Mouse (Mus musculus) embryonic facial prominence, embryonic 11.5 days (tissue): ENCODE results near the gene Hoxa13. TPM values are rescaled to one million over a fixed set of nuclear protein-coding genes. Genes with fewer than 3 reads are reported as not detected.

Source experiments
- ATAC-seq: fragments of 200-750 bp; cut with Nextera tagmentation; replicated peaks from 2 replicates; pipeline ENCODE4 v1.8.0; 2017; ENCODE audit warnings: low read depth; ENCODE audit not compliant: insufficient number of reproducible peaks, low FRiP score, low TSS enrichment
- DNase-seq: peaks from one replicate; pipeline ENCODE4 v3.0.0-alpha.2; 2015; ENCODE audit warnings: low spot score
- H3K27ac ChIP-seq: fragments of 300-500 bp; sonication (generic); replicated peaks from 2 replicates; pipeline ENCODE4 v1.5.1; 2014; ENCODE audit warnings: mild to moderate bottlenecking, low read depth, low read length, control low read depth
- H3K27me3 ChIP-seq: fragments of 300-500 bp; sonication (generic); 2 replicates; pipeline ENCODE4 v1.6.1; 2014; ENCODE audit warnings: mild to moderate bottlenecking, low read length, moderate library complexity, mixed read lengths; ENCODE audit not compliant: control insufficient read depth, insufficient read depth
- H3K36me3 ChIP-seq: fragments of 300-500 bp; sonication (generic); replicated peaks from 2 replicates; pipeline ENCODE4 v1.6.1; 2014; ENCODE audit warnings: low read depth, mild to moderate bottlenecking, low read length, moderate library complexity, mixed read lengths; ENCODE audit not compliant: control insufficient read depth, insufficient read depth
- H3K4me1 ChIP-seq: fragments of 300-500 bp; sonication (generic); 2 replicates; pipeline ENCODE4 v1.6.1; 2014; ENCODE audit warnings: low read length, mixed read lengths; ENCODE audit not compliant: control insufficient read depth, insufficient read depth
- H3K4me2 ChIP-seq: fragments of 300-500 bp; sonication (generic); 2 replicates; pipeline ENCODE4 v1.6.1; 2014; ENCODE audit warnings: low read depth, mild to moderate bottlenecking, control low read depth, low read length, moderate library complexity
- H3K4me3 ChIP-seq: fragments of 300-500 bp; sonication (generic); 2 replicates; pipeline ENCODE4 v1.5.1; 2014; ENCODE audit warnings: low read depth, low read length, control low read depth
- H3K9ac ChIP-seq: fragments of 300-500 bp; sonication (generic); replicated peaks from 2 replicates; pipeline ENCODE4 v1.6.1; 2014; ENCODE audit warnings: mild to moderate bottlenecking, control low read depth, low read length
- H3K9me3 ChIP-seq: fragments of 300-500 bp; sonication (generic); replicated peaks from 2 replicates; pipeline ENCODE4 v1.6.1; 2016; ENCODE audit warnings: mild to moderate bottlenecking, low read length, inconsistent platforms, mixed read lengths; ENCODE audit not compliant: control insufficient read depth
- WGBS: fragments of 180-500 bp; shearing (Covaris S2); extraction: QIAGEN DNeasy Blood & Tissue Kit; methylation state at CpG from one replicate; pipeline ENCODE4 v1.1.7; 2014; 5-methylcytosine and 5-hydroxymethylcytosine counted together
- polyA plus RNA-seq: library from polyadenylated mRNA; unstranded; fragments of >200 nt; fragmentation: Nextera tagmentation; extraction: Ambion mirVana; gene quantifications from 2 replicates; pipeline ENCODE4 v1.2.1, GENCODE M21; 2014

Gene Hoxa13
- polyA plus RNA-seq, 1 experiment from 2014 or later, result not detected

DNA sequence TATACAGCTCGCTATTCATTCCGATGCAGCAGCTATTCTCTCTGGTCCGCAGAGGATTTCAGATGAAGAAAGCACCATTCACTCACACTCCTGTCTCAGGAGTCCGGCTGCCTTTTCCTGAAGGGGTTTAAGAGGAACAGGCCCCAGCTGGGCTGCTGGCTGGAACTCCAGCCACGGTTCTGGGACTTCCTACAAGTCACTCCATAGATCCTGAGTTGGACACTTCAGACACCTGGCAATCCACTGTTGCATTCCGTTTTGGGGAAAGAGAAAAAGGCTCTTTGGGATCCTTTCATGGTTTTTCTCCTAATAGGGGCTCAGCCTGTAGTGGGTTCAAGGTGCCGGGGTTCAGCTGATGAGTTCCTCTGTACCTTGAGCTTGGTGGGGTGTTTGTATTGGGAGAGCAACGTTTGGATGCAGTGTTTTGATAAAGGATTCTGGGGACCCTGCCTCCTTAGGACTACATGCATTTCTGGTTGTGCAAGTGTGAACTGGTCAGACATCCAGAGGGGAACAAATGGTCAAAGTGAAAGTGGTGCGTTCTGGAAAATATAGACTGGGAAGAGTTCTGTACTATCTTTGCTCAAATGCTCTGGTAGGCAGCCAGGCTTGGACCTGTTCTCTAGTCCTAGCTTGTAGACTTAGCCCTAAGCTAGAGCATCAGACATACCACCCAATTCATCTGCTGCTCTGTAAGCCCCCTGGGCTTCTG is 1.2 kb upstream of the Hoxa13 start:
- WGBS, result under 1% methylated on average over 9 of the region's 9 CpGs
- H3K4me2 ChIP-seq, result no peak overlapping the region

DNA sequence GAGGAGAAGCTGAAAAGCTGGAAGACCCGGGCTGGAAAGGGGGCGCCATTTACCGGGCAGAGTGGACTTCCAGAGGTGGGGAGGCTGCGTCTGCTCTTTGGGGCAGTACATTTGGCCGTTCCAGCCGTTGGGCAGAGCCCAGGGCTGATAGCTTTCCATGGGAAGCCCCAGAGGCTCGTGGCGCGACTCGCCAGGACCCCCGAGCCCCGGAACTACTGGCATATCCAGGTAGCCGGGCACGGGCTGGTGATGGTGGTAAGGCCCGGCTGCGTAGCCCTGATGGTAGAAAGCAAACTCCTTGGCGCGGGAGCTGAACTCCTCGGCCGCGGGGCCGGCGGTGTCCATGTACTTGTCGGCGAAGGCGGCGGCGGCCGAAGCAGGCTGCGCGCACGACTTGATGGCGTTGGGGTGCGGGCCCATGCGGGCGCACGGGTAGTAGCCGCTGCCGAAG is 844 bp downstream of the Hoxa13 start:
- H3K9ac ChIP-seq, result no peak overlapping the region

More for the DNA sequence above, 1.2 kb upstream of the Hoxa13 start:
- Histone ChIP-seq H3K36me3 (no peaks in the 10 kb centered on the region), H3K4me3 (no peak overlapping the region), H3K27ac (no peak overlapping the region), H3K9ac (no peak overlapping the region), H3K4me1 (peaks cover 5% of the 10 kb centered on the region; the same call in 1 of the 2 replicates), H3K9me3 (no peaks in the 10 kb centered on the region), H3K27me3 (peaks cover 85% of the 10 kb centered on the region)
- DNase-seq (no peak), ATAC-seq (no peak)

DNA sequence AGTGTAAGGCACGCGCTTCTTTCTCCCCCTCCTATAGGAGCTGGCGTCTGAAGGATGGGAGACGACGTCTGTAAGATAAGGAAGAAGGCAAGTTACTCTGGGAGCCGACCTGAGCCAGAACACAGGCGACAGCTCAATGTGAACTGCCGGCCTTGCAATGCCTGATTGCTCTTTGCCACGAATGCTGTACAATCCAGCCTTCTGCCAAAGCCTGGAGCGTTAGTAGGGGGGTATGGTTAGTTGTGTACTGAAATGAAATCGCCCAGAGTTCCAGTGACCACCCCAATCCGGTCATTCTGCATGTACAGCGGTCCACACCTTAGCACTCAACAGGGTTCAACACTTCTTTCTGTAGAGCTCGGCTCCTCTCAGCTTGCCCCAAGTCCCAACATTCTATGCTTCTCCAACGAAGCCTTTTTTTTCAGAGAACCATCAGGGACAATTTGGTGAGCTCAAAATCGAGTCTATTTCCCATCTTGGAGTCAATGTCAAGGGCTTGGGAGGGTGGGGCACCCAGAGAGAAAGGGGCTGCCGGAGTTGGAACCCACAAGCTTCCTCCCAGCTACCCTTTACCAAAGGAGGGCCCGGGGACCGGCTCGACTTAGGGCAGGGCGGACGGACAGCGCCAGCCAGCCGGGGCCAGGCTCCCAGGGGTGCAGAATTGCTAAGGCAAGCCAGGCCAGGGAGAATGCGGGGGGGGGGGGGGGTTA is 1.4 kb downstream of the Hoxa13 start:
- DNase-seq (no peak), ATAC-seq (no peak)
- Histone ChIP-seq H3K4me2 (no peak overlapping the region), H3K9ac (no peak overlapping the region), H3K9me3 (no peaks in the 10 kb centered on the region), H3K4me3 (no peak overlapping the region), H3K27ac (no peak overlapping the region), H3K4me1 (peaks cover 5% of the 10 kb centered on the region; the same call in 1 of the 2 replicates), H3K36me3 (no peaks in the 10 kb centered on the region), H3K27me3 (peaks cover 74% of the 10 kb centered on the region)
- under 1% methylated on average over 24 of the region's 25 CpGs for whole genome bisulfite sequencing

More for the DNA sequence above, 844 bp downstream of the Hoxa13 start:
- H3K36me3 ChIP-seq, result no peaks in the 10 kb centered on the region
- peaks cover 5% of the 10 kb centered on the region; the same call in 1 of the 2 replicates for H3K4me1 ChIP-seq
- H3K4me2 ChIP-seq, result 0 out of 2 replicates have a peak overlapping the region, but pooled peaks have one; percentile 42
- peak overlapping the region; percentile 8; the same call in 1 of the 2 replicates for H3K4me3 ChIP-seq
- ATAC-seq (0 out of 2 replicates have a peak, but pooled peaks have one; percentile 18), DNase-seq (peak; percentile 32)
- H3K9me3 ChIP-seq, result no peaks in the 10 kb centered on the region
- no peak overlapping the region for H3K27ac ChIP-seq
- under 1% methylated on average over 37 of the region's 39 CpGs for WGBS
- peaks cover 80% of the 10 kb centered on the region for H3K27me3 ChIP-seq

DNA sequence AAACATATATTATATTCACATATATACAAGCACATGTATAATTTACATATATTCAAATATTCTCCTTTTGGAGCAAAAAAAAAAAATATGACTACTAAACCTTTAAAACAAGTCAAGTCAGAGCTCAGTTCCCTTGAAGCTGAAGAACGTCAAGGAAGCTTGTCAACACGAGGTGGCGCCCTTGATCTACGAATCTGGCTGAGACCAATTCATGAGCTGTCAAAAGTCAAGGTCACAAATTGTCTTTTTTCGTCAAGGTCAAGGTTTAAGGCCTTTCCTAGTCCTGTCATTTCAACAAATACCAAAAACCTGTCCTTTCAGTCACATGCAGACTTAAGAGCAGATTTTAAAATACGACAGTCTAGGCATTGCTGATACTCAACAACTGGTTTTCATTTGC is 3.7 kb downstream of the Hoxa13 start:
- Histone ChIP-seq H3K27me3 (peaks cover 78% of the 10 kb centered on the region), H3K4me2 (no peak overlapping the region), H3K9me3 (no peaks in the 10 kb centered on the region), H3K4me1 (peaks cover 5% of the 10 kb centered on the region; the same call in 1 of the 2 replicates), H3K36me3 (no peaks in the 10 kb centered on the region), H3K9ac (no peak overlapping the region), H3K4me3 (no peak overlapping the region), H3K27ac (no peak overlapping the region)
- DNase-seq (peak; percentile 90), ATAC-seq (no peak)
- whole genome bisulfite sequencing, result under 1% methylated on average over 6 of the region's 6 CpGs

DNA sequence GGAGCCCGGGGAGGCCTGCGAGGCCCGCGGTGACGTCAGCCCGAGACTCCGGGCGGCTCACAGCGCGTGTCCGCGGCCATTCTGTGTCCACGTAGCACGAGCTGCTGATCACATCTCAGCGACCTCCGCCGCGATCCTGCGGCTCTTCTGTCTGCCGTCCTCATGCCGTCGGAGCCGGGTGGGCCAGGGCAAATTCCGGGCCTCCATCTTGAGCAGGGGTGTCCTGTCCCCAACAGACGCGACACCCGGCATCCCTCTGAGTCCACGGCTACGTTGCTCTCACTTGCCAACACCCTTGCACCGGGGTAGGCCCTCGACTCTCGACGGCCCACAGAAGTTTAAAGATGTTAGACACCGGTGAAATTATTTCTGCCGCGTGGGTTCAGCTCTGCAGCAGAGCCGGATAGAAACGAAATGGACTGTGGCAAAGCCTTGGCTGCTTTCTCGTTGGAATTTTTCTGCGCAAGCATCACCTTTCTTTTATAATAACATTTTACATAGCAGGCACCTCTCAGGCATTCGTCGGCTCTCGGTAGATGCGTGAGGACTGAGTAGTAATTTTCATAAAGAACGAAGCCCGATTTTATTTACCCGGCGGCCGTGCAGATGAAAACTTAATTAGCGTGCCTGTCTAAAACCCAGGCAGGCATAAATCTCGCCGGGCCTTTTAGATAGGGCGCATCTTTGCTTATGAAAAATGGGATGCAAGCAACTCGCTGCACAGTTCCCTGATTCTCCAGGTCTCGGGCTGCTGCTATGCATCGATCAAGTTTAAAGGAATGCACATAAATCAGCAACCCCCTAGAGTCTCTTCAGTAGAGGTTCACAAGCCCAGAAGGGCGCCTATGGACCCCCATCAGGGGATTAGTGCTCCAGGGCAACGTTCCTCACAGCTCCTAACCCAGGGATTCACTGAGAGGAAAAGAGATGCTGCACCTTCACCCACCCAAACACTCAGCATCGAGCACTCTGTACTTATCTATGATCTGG is 6.9 kb downstream of the Hoxa13 start:
- ATAC-seq, result no peak
- DNase-seq, result peak; percentile 27
- H3K4me2 ChIP-seq, result no peak overlapping the region; the same call in 1 of the 2 replicates
- H3K27ac ChIP-seq, result no peak overlapping the region
- under 1% methylated on average over 59 of the region's 59 CpGs for WGBS
- H3K36me3 ChIP-seq, result no peaks in the 10 kb centered on the region
- H3K4me1 ChIP-seq, result no peaks in the 10 kb centered on the region; the same call in 1 of the 2 replicates
- H3K9me3 ChIP-seq, result no peaks in the 10 kb centered on the region
- peaks cover 81% of the 10 kb centered on the region for H3K27me3 ChIP-seq
- no peak overlapping the region for H3K9ac ChIP-seq
- no peak overlapping the region for H3K4me3 ChIP-seq

DNA sequence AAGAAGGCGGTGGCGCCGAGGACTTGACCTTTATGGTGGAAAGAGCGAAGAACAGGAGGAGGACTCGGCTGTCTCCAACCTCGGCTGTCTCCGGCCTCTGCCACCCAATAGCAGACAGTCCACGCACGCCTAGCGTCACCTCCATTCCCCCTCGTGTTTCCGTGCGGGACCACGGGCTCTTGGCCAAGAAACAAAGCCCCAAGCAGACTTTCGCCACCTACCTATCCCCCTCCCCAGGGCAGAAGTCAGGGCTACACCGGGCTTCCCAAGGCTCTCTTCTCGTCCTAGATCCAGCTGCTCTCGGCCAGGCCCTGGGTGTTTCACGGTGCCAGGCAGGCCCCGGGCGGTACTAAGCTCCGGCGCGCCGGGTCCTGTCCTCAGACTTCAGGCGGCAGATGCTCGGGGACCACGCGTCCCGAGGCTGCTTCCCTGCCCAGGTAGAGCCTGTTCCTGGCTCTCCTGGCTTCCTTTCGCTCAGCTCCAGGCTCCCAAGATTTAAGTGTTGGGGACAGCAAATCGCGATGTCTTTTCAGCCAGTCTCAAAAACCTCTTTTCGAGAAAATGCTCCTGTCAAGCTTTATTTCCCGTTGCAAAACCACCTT is 7.8 kb downstream of the Hoxa13 start:
- no peak overlapping the region for H3K4me3 ChIP-seq
- WGBS, result under 1% methylated on average over 35 of the region's 35 CpGs
- DNase-seq, result no peak
- H3K9ac ChIP-seq, result no peak overlapping the region
- no peaks in the 10 kb centered on the region for H3K9me3 ChIP-seq
- H3K4me1 ChIP-seq, result no peaks in the 10 kb centered on the region; the same call in 1 of the 2 replicates
- no peak for ATAC-seq
- no peaks in the 10 kb centered on the region for H3K36me3 ChIP-seq
- H3K27ac ChIP-seq, result no peak overlapping the region
- no peak overlapping the region for H3K4me2 ChIP-seq
- H3K27me3 ChIP-seq, result peaks cover 82% of the 10 kb centered on the region

DNA sequence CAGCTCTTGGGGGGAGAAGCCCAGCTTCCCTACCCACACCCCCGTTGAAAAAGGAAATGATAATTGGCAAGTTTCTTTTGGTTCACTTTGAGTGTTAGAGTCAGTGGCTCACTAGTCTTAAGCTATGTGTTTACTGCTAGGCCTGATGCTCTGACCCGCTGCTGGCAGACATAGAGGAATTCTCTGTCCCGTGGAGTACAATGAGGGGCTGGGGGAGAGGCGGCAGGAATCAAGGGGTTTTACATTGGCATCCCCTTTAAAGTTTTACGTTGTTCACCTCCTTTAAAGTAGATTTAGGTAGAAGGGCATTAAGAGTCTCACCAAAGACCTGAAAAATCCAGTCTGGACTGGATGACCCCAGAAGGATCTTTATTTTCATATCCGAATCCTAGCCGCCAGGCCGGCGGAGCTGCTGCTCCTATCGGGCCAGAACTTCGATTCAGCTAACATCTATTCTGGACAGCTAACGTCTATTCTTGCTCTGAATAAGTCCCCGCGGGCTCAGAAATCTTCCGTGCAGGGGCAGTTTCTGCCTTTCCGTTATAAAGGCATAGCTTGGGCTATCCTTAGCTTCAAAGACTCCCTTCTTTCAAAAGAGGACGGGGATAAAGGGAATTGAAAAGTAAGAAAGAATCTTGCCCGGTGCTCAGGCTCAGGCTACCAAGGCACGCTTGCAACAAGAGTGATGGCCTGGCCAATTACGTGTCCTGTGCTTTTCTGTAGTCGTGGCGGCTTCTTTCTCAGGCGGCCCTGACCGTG is 8.5 kb downstream of the Hoxa13 start:
- H3K4me2 ChIP-seq, result no peak overlapping the region
- H3K4me3 ChIP-seq, result no peak overlapping the region
- H3K27ac ChIP-seq, result no peak overlapping the region
- under 1% methylated on average over 24 of the region's 24 CpGs for WGBS
- no peak overlapping the region for H3K9ac ChIP-seq
- H3K9me3 ChIP-seq, result no peaks in the 10 kb centered on the region
- DNase-seq (no peak), ATAC-seq (no peak)
- peaks cover 82% of the 10 kb centered on the region for H3K27me3 ChIP-seq
- no peaks in the 10 kb centered on the region for H3K36me3 ChIP-seq
- H3K4me1 ChIP-seq, result no peaks in the 10 kb centered on the region; the same call in 1 of the 2 replicates
